Comparison of ENCODE assay signal across 10 mouse cellular contexts in genomic region chr11:95000128-95000527, GRCm38 (mm10). TPM values are rescaled to one million over a fixed set of nuclear protein-coding genes. Genes with fewer than 3 reads are reported as not detected.
DNase-seq lines count a peak whose midpoint lies in the region; ATAC-seq and TF ChIP-seq lines count a peak whose summit lies in the region.
"Had no signal": no experiment of that assay in that cellular context is flagged by ENCODE, and none has a peak within 500 bp of the region (broad histone marks: within the 10 kb centered on the region; RNA-seq: fewer than 3 reads in every experiment).

No protein-coding gene starts in this region.

- peak overlapping the region; percentile 37 for H3K9ac ChIP-seq in kidney, embryonic 16.5 days (replicated peaks; ENCODE audit: low read length)
- peak overlapping the region; percentile 49 for H3K9ac ChIP-seq in embryonic facial prominence, embryonic 13.5 days
- H3K9ac ChIP-seq in liver, embryonic 15.5 days, result peak overlapping the region; percentile 18; the same call in 1 of the 2 replicates

- H3K4me1 ChIP-seq in kidney, embryonic 16.5 days (ENCODE audit: insufficient read depth, low read length), result peaks cover 22% of the 10 kb centered on the region
- peaks cover 28% of the 10 kb centered on the region for H3K4me1 ChIP-seq in bone marrow macrophage, adult 2 months (ENCODE audit: control insufficient read depth, insufficient read depth, low read length)
- H3K4me1 ChIP-seq in embryonic facial prominence, embryonic 13.5 days, result peaks cover 30% of the 10 kb centered on the region
- H3K4me1 ChIP-seq in liver, embryonic 15.5 days (replicated peaks), result peaks cover 95% of the 10 kb centered on the region

- 0 out of 2 replicates have a peak overlapping the region, but pooled peaks have one; percentile 5 for H3K4me2 ChIP-seq in kidney, embryonic 16.5 days (replicated peaks; ENCODE audit: low read depth, low read length)
- no peak overlapping the region for H3K4me2 ChIP-seq in embryonic facial prominence, embryonic 13.5 days
- H3K4me2 ChIP-seq in liver, embryonic 15.5 days, result peak overlapping the region; percentile 97

- no peaks in the 10 kb centered on the region for H3K27me3 ChIP-seq in kidney, embryonic 16.5 days (ENCODE audit: insufficient read depth, low read length)
- no peaks in the 10 kb centered on the region for H3K27me3 ChIP-seq in embryonic facial prominence, embryonic 13.5 days
- H3K27me3 ChIP-seq in liver, embryonic 15.5 days, result no peaks in the 10 kb centered on the region

- H3K9me3 ChIP-seq in kidney, embryonic 16.5 days (ENCODE audit: low read length), result no peaks in the 10 kb centered on the region
- H3K9me3 ChIP-seq in embryonic facial prominence, embryonic 13.5 days, result no peaks in the 10 kb centered on the region
- H3K9me3 ChIP-seq in liver, embryonic 15.5 days (replicated peaks), result no peaks in the 10 kb centered on the region

- TF ChIP-seq POLR2A in bone marrow macrophage, adult 2 months (IDR thresholded peaks at IDR 0.05; ENCODE audit: borderline replicate concordance, low read depth, low read length), result no peak

- TF ChIP-seq CTCF in bone marrow macrophage, adult 2 months (IDR thresholded peaks at IDR 0.05; ENCODE audit: low read depth, low read length), result no peak

- intact Hi-C loops in left cerebral cortex, postnatal 14 days (cut with DNase I), result loop anchor here (2.0 kb wide), 1 partner anchor 21 kb away; no protein-coding TSS in a partner anchor

- ATAC-seq in kidney, embryonic 16.5 days (ENCODE audit: low FRiP score, low TSS enrichment), result no peak
- ATAC-seq in embryonic facial prominence, embryonic 13.5 days (ENCODE audit: insufficient number of reproducible peaks, insufficient read depth, low FRiP score, low TSS enrichment, low read depth), result no peak
- no peak for ATAC-seq in liver, embryonic 15.5 days (ENCODE audit: insufficient read depth)

- peaks cover 60% of the 10 kb centered on the region for H3K36me3 ChIP-seq in kidney, embryonic 16.5 days (ENCODE audit: insufficient read depth, low read length)
- peaks cover 90% of the 10 kb centered on the region for H3K36me3 ChIP-seq in embryonic facial prominence, embryonic 13.5 days
- peaks cover 86% of the 10 kb centered on the region for H3K36me3 ChIP-seq in liver, embryonic 15.5 days (replicated peaks)

- 62% methylated on average over 8 of the region's 8 CpGs for WGBS in kidney, embryonic 16.5 days
- 83% methylated on average over 8 of the region's 8 CpGs for WGBS in embryonic facial prominence, embryonic 13.5 days
- WGBS in liver, embryonic 15.5 days (ENCODE audit: insufficient replicate concordance), result 67% methylated on average over 8 of the region's 8 CpGs

- H3K4me3 ChIP-seq in kidney, embryonic 16.5 days (ENCODE audit: low read length), result no peak overlapping the region
- H3K4me3 ChIP-seq in bone marrow macrophage, adult 2 months (ENCODE audit: insufficient read depth, low read length), result no peak overlapping the region
- no peak overlapping the region for H3K4me3 ChIP-seq in embryonic facial prominence, embryonic 13.5 days
- no peak overlapping the region for H3K4me3 ChIP-seq in liver, embryonic 15.5 days (replicated peaks)

- DNase-seq in kidney, adult 8-10 months, result no peak
- DNase-seq in left cerebral cortex, postnatal 14 days (ENCODE audit: low spot score in 2 of 2), result no peak
- no peak for DNase-seq in adrenal gland, adult 8-10 months
- DNase-seq: right cerebral cortex, adult 18-20 months had no signal

- peak overlapping the region; percentile 73 for H3K27ac ChIP-seq in kidney, embryonic 16.5 days (ENCODE audit: low read length)
- peak overlapping the region; percentile 15; the same call in 1 of the 2 replicates for H3K27ac ChIP-seq in bone marrow macrophage, adult 2 months (ENCODE audit: insufficient read depth, low read depth, low read length)
- peak overlapping the region; percentile 68 for H3K27ac ChIP-seq in embryonic facial prominence, embryonic 13.5 days
- H3K27ac ChIP-seq in liver, embryonic 15.5 days (replicated peaks), result peak overlapping the region; percentile 68

RNA-seq across cellular contexts. Expression of gene Ppp1r9b, which starts 9.3 kb away (rescaled TPM):
- 9.9 and 10.7 TPM in 2 replicates for polyA plus RNA-seq in kidney, embryonic 16.5 days (2015; fragmentation: Nextera tagmentation; extraction: Ambion mirVana)
- 166 and 176 TPM in 2 replicates for polyA plus RNA-seq in bone marrow macrophage, adult 2 months (2012; ENCODE audit: insufficient read depth, insufficient read length, missing spikeins)
- polyA plus RNA-seq in embryonic facial prominence, embryonic 13.5 days (2015; fragmentation: Nextera tagmentation; extraction: Ambion mirVana), result 13.2 and 13.5 TPM in 2 replicates
- 8.2 and 8.8 TPM in 2 replicates for polyA plus RNA-seq in liver, embryonic 15.5 days (2015; fragmentation: Nextera tagmentation; extraction: Ambion mirVana)
- total RNA-seq in left cerebral cortex, postnatal 14 days (2021), result 100 to 1,000 TPM; 505 to 506 TPM
- 100 to 1,000 TPM; 116 to 149 (median 131) TPM for total RNA-seq in adrenal gland, adult 8-10 months (2022)

RNA-seq across cellular contexts. Expression of gene Samd14, which starts 9.6 kb away (rescaled TPM):
- polyA plus RNA-seq in kidney, embryonic 16.5 days (2015; fragmentation: Nextera tagmentation; extraction: Ambion mirVana), result 19.2 and 21.2 TPM in 2 replicates
- not detected in 2 replicates for polyA plus RNA-seq in bone marrow macrophage, adult 2 months (2012; ENCODE audit: insufficient read depth, insufficient read length, missing spikeins)
- polyA plus RNA-seq in embryonic facial prominence, embryonic 13.5 days (2015; fragmentation: Nextera tagmentation; extraction: Ambion mirVana), result 36.2 and 36.8 TPM in 2 replicates
- 33.9 and 39.2 TPM in 2 replicates for polyA plus RNA-seq in liver, embryonic 15.5 days (2015; fragmentation: Nextera tagmentation; extraction: Ambion mirVana)
- total RNA-seq in left cerebral cortex, postnatal 14 days (2021), result 10 to 100 TPM; 48.5 to 52.2 TPM
- 1 to 10 TPM; 3.9 to 9.1 (median 5.6) TPM for total RNA-seq in adrenal gland, adult 8-10 months (2022)

RNA-seq across cellular contexts. Expression of gene Sgca, which starts 24.0 kb away (rescaled TPM):
- 0.19 and 0.71 TPM in 2 replicates for polyA plus RNA-seq in kidney, embryonic 16.5 days (2015; fragmentation: Nextera tagmentation; extraction: Ambion mirVana)
- not detected in 2 replicates for polyA plus RNA-seq in bone marrow macrophage, adult 2 months (2012; ENCODE audit: insufficient read depth, insufficient read length, missing spikeins)
- polyA plus RNA-seq in embryonic facial prominence, embryonic 13.5 days (2015; fragmentation: Nextera tagmentation; extraction: Ambion mirVana), result 1.1 and 1.5 TPM in 2 replicates
- polyA plus RNA-seq in liver, embryonic 15.5 days (2015; fragmentation: Nextera tagmentation; extraction: Ambion mirVana), result 0.35 and 1.1 TPM in 2 replicates
- total RNA-seq in left cerebral cortex, postnatal 14 days (2021), result under 1 TPM; 0.55 to 0.68 TPM
- total RNA-seq in adrenal gland, adult 8-10 months (2022), result not detected
- polyA plus RNA-seq: liver, adult 2 months had no signal

RNA-seq across cellular contexts. Expression of gene Hils1, which starts 32.7 kb away (rescaled TPM):
- not detected in 2 replicates for polyA plus RNA-seq in kidney, embryonic 16.5 days (2015; fragmentation: Nextera tagmentation; extraction: Ambion mirVana)
- not detected in 2 replicates for polyA plus RNA-seq in bone marrow macrophage, adult 2 months (2012; ENCODE audit: insufficient read depth, insufficient read length, missing spikeins)
- polyA plus RNA-seq in embryonic facial prominence, embryonic 13.5 days (2015; fragmentation: Nextera tagmentation; extraction: Ambion mirVana), result not detected in 2 replicates
- not detected in 2 replicates for polyA plus RNA-seq in liver, embryonic 15.5 days (2015; fragmentation: Nextera tagmentation; extraction: Ambion mirVana)
- total RNA-seq in left cerebral cortex, postnatal 14 days (2021), result not detected
- total RNA-seq in adrenal gland, adult 8-10 months (2022), result not detected
- total RNA-seq: gastrocnemius, adult 8-10 months; liver, adult 2 months had no signal
- polyA plus RNA-seq: liver, adult 2 months had no signal

RNA-seq across cellular contexts. Expression of gene Pdk2, which starts 41.0 kb away (rescaled TPM):
- 72.3 and 85.2 TPM in 2 replicates for polyA plus RNA-seq in kidney, embryonic 16.5 days (2015; fragmentation: Nextera tagmentation; extraction: Ambion mirVana)
- 23.4 and 24.5 TPM in 2 replicates for polyA plus RNA-seq in bone marrow macrophage, adult 2 months (2012; ENCODE audit: insufficient read depth, insufficient read length, missing spikeins)
- polyA plus RNA-seq in embryonic facial prominence, embryonic 13.5 days (2015; fragmentation: Nextera tagmentation; extraction: Ambion mirVana), result 33.2 and 33.7 TPM in 2 replicates
- polyA plus RNA-seq in liver, embryonic 15.5 days (2015; fragmentation: Nextera tagmentation; extraction: Ambion mirVana), result 10.2 and 10.8 TPM in 2 replicates
- total RNA-seq in left cerebral cortex, postnatal 14 days (2021), result 10 to 100 TPM; 69.2 to 75.4 TPM
- 10 to 100 TPM; 60.9 to 90.5 (median 76.0) TPM for total RNA-seq in adrenal gland, adult 8-10 months (2022)

Comparison
In these comparisons a context has a peak if more than half of its experiments do, and no peak if none do; other contexts are left out.
1. H3K27ac ChIP-seq: peak in every context shown above with its lines; median percentile 73 in kidney, embryonic 16.5 days; 68 in embryonic facial prominence, embryonic 13.5 days; 68 in liver, embryonic 15.5 days; 15 in bone marrow macrophage, adult 2 months.
2. RNA of gene Ppp1r9b, which starts 9.3 kb away (polyA plus RNA-seq): 166 to 176 TPM in bone marrow macrophage, adult 2 months; 13.2 to 13.5 TPM in embryonic facial prominence, embryonic 13.5 days, 9.9 to 10.7 TPM in kidney, embryonic 16.5 days and 8.2 to 8.8 TPM in liver, embryonic 15.5 days; every median in the first group is over 10 times any median in the second.
3. RNA of gene Samd14, which starts 9.6 kb away (polyA plus RNA-seq): 36.2 to 36.8 TPM in embryonic facial prominence, embryonic 13.5 days, 33.9 to 39.2 TPM in liver, embryonic 15.5 days and 19.2 to 21.2 TPM in kidney, embryonic 16.5 days; not detected in bone marrow macrophage, adult 2 months; every median in the first group is over 10 times any median in the second.
4. Peak in every context shown above with its lines, with median percentiles within 50 percentile points of each other: H3K9ac ChIP-seq.